In the genomic region with DNA sequence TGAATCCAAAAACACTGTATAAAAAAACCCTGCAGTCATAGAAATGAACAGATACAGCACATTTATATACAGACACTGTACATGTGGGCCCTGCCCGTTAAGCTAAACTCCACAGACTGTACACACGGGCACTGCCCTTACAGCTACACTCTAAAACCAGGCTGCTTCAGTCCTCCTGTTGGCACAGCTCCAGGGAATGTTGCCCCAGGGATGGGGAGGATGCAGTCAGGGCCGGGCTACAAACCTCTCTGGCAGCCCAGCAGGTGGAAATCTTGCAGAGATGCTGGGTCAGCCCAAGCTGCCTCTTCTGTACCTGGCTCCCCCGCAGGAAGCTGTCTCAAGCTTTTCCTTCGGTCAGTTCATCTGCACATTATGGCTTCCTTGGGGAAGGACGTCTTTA, we compare ENCODE assay signal across 9 mouse cellular contexts. TPM values are rescaled to one million over a fixed set of nuclear protein-coding genes. Genes with fewer than 3 reads are reported as not detected.
DNase-seq lines count a peak whose midpoint lies in the region; ATAC-seq lines count a peak whose summit lies in the region.
"Had no signal": no experiment of that assay in that cellular context is flagged by ENCODE, and none has a peak within 500 bp of the region (broad histone marks: within the 10 kb centered on the region; RNA-seq: fewer than 3 reads in every experiment).

No protein-coding gene starts in this region.

- H3K27ac ChIP-seq in midbrain, embryonic 14.5 days (replicated peaks; ENCODE audit: low read depth, low read length): no peak overlapping the region
- no peak overlapping the region for H3K27ac ChIP-seq in midbrain, embryonic 15.5 days
- 0 out of 2 replicates have a peak overlapping the region, but pooled peaks have one; percentile 4 for H3K27ac ChIP-seq in stomach, embryonic 15.5 days
- H3K27ac ChIP-seq: macrophage had no signal

- H3K36me3 ChIP-seq in midbrain, embryonic 14.5 days (ENCODE audit: control insufficient read depth, insufficient read depth, low read length): 0 out of 2 replicates have a peak, but pooled peaks cover 4% of the 10 kb centered on the region
- H3K36me3 ChIP-seq in midbrain, embryonic 15.5 days (replicated peaks): no peaks in the 10 kb centered on the region
- H3K36me3 ChIP-seq in stomach, embryonic 15.5 days: peaks cover 15% of the 10 kb centered on the region; the same call in 1 of the 2 replicates

- 0 out of 2 replicates have a peak overlapping the region, but pooled peaks have one; percentile 20 for H3K9ac ChIP-seq in midbrain, embryonic 14.5 days (replicated peaks; ENCODE audit: low read length)
- no peak overlapping the region for H3K9ac ChIP-seq in midbrain, embryonic 15.5 days
- H3K9ac ChIP-seq in stomach, embryonic 15.5 days: no peak overlapping the region

- H3K9me3 ChIP-seq in midbrain, embryonic 14.5 days (ENCODE audit: control insufficient read depth, low read length): no peaks in the 10 kb centered on the region
- H3K9me3 ChIP-seq in midbrain, embryonic 15.5 days: no peaks in the 10 kb centered on the region
- H3K9me3 ChIP-seq in stomach, embryonic 15.5 days: no peaks in the 10 kb centered on the region

- H3K4me2 ChIP-seq in midbrain, embryonic 14.5 days (ENCODE audit: low read length): no peak overlapping the region
- H3K4me2 ChIP-seq in midbrain, embryonic 15.5 days: no peak overlapping the region
- H3K4me2 ChIP-seq in stomach, embryonic 15.5 days: no peak overlapping the region

- H3K27me3 ChIP-seq in midbrain, embryonic 14.5 days (ENCODE audit: control insufficient read depth, insufficient read depth, low read length): no peaks in the 10 kb centered on the region
- H3K27me3 ChIP-seq in midbrain, embryonic 15.5 days (replicated peaks): no peaks in the 10 kb centered on the region
- no peaks in the 10 kb centered on the region for H3K27me3 ChIP-seq in stomach, embryonic 15.5 days (replicated peaks)

- no peak overlapping the region for H3K4me3 ChIP-seq in midbrain, embryonic 14.5 days (replicated peaks; ENCODE audit: low read depth, low read length)
- H3K4me3 ChIP-seq in midbrain, embryonic 15.5 days: no peak overlapping the region
- H3K4me3 ChIP-seq in stomach, embryonic 15.5 days (replicated peaks): no peak overlapping the region

- peak; percentile 40 to 56 for DNase-seq in heart, postnatal 14 days
- no peak for DNase-seq in heart, adult 18-20 months
- peak; percentile 17 for DNase-seq in midbrain, embryonic 14.5 days
- peak; percentile 43 to 59 for DNase-seq in cerebellum, postnatal 25 days
- no peak for DNase-seq in liver

- WGBS in midbrain, embryonic 14.5 days: 63% methylated on average over 6 of the region's 6 CpGs
- 58% methylated on average over 6 of the region's 6 CpGs for WGBS in midbrain, embryonic 15.5 days
- WGBS in stomach, embryonic 15.5 days: 65% methylated on average over 6 of the region's 6 CpGs

- H3K4me1 ChIP-seq in midbrain, embryonic 14.5 days (ENCODE audit: control insufficient read depth, insufficient read depth, low read length): peaks cover 17% of the 10 kb centered on the region
- peaks cover 33% of the 10 kb centered on the region for H3K4me1 ChIP-seq in midbrain, embryonic 15.5 days
- peaks cover 27% of the 10 kb centered on the region for H3K4me1 ChIP-seq in stomach, embryonic 15.5 days

- intact Hi-C loops in heart, postnatal 14 days (cut with DNase I): no loop called here

- ATAC-seq in midbrain, embryonic 14.5 days (ENCODE audit: low FRiP score, low TSS enrichment): no peak
- ATAC-seq in midbrain, embryonic 15.5 days (replicated peaks): no peak
- no peak for ATAC-seq in stomach, embryonic 15.5 days (ENCODE audit: insufficient read depth, low FRiP score, low read depth)
- ATAC-seq: intestine, embryonic 16.5 days had no signal

RNA-seq across cellular contexts. Expression of gene Slc50a1, which starts 1.4 kb away (rescaled TPM):
- total RNA-seq in heart, postnatal 14 days (2021): 10 to 100 TPM; 20.6 to 22.7 TPM
- 10 to 100 TPM; 15.6 to 21.6 TPM for total RNA-seq in heart, adult 18-20 months (2021)
- polyA plus RNA-seq in midbrain, embryonic 14.5 days (2014; fragmentation: Nextera tagmentation; extraction: Ambion mirVana): 35.3 and 38.1 TPM in 2 replicates
- polyA plus RNA-seq in midbrain, embryonic 15.5 days (2015; fragmentation: Nextera tagmentation; extraction: Ambion mirVana): 31.4 and 37.5 TPM in 2 replicates
- 74.4 and 75.3 TPM in 2 replicates for polyA plus RNA-seq in stomach, embryonic 15.5 days (2015; fragmentation: Nextera tagmentation; extraction: Ambion mirVana)

RNA-seq across cellular contexts. Expression of gene Efna1, which starts 9.2 kb away (rescaled TPM):
- 10 to 100 TPM; 32.4 to 34.0 TPM for total RNA-seq in heart, postnatal 14 days (2021)
- total RNA-seq in heart, adult 18-20 months (2021): 10 to 100 TPM; 22.5 to 23.8 TPM
- 5.2 and 8.7 TPM in 2 replicates for polyA plus RNA-seq in midbrain, embryonic 14.5 days (2014; fragmentation: Nextera tagmentation; extraction: Ambion mirVana)
- polyA plus RNA-seq in midbrain, embryonic 15.5 days (2015; fragmentation: Nextera tagmentation; extraction: Ambion mirVana): 8.0 and 10.2 TPM in 2 replicates
- 41.4 and 46.1 TPM in 2 replicates for polyA plus RNA-seq in stomach, embryonic 15.5 days (2015; fragmentation: Nextera tagmentation; extraction: Ambion mirVana)

RNA-seq across cellular contexts. Expression of gene Dpm3, which starts 12.6 kb away (rescaled TPM):
- total RNA-seq in heart, postnatal 14 days (2021): 10 to 100 TPM; 47.6 to 58.7 TPM
- total RNA-seq in heart, adult 18-20 months (2021): 10 to 100 TPM; 54.1 to 54.7 TPM
- polyA plus RNA-seq in midbrain, embryonic 14.5 days (2014; fragmentation: Nextera tagmentation; extraction: Ambion mirVana): 71.6 and 84.1 TPM in 2 replicates
- 65.8 and 69.1 TPM in 2 replicates for polyA plus RNA-seq in midbrain, embryonic 15.5 days (2015; fragmentation: Nextera tagmentation; extraction: Ambion mirVana)
- polyA plus RNA-seq in stomach, embryonic 15.5 days (2015; fragmentation: Nextera tagmentation; extraction: Ambion mirVana): 129 and 132 TPM in 2 replicates

RNA-seq across cellular contexts. Expression of gene Trim46, which starts 25.7 kb away (rescaled TPM):
- total RNA-seq in heart, postnatal 14 days (2021): under 1 TPM; 0.68 to 0.76 TPM
- under 1 TPM; 0.37 to 0.98 TPM for total RNA-seq in heart, adult 18-20 months (2021)
- 63.4 and 71.8 TPM in 2 replicates for polyA plus RNA-seq in midbrain, embryonic 14.5 days (2014; fragmentation: Nextera tagmentation; extraction: Ambion mirVana)
- polyA plus RNA-seq in midbrain, embryonic 15.5 days (2015; fragmentation: Nextera tagmentation; extraction: Ambion mirVana): 95.9 and 97.9 TPM in 2 replicates
- 4.6 and 5.9 TPM in 2 replicates for polyA plus RNA-seq in stomach, embryonic 15.5 days (2015; fragmentation: Nextera tagmentation; extraction: Ambion mirVana)
- polyA plus RNA-seq: macrophage had no signal

RNA-seq across cellular contexts. Expression of gene Krtcap2, which starts 26.0 kb away (rescaled TPM):
- 10 to 100 TPM; 71.9 to 72.8 TPM for total RNA-seq in heart, postnatal 14 days (2021)
- 10 to 100 TPM; 64.8 to 89.2 TPM for total RNA-seq in heart, adult 18-20 months (2021)
- polyA plus RNA-seq in midbrain, embryonic 14.5 days (2014; fragmentation: Nextera tagmentation; extraction: Ambion mirVana): 199 and 237 TPM in 2 replicates
- polyA plus RNA-seq in midbrain, embryonic 15.5 days (2015; fragmentation: Nextera tagmentation; extraction: Ambion mirVana): 177 and 185 TPM in 2 replicates
- 374 and 406 TPM in 2 replicates for polyA plus RNA-seq in stomach, embryonic 15.5 days (2015; fragmentation: Nextera tagmentation; extraction: Ambion mirVana)

Comparison
In these comparisons a context has a peak if more than half of its experiments do, and no peak if none do; other contexts are left out.
1. DNase-seq: peak in heart, postnatal 14 days (2 of 2), midbrain, embryonic 14.5 days (single experiment) and cerebellum, postnatal 25 days (2 of 2); none in heart, adult 18-20 months (0 of 2) and liver (single experiment).